Mouse (Mus musculus): ENCODE measurements at regions not wholly inside any gene's neighbourhood (a gene's known extent, or its start where the extent isn't known, plus 50 kb on each side); places are given as distances from the start of the nearest gene placed in this dataset.
A peak's percentile ranks its signal among the peaks of the same experiment; 100 is the strongest.

- TF ChIP-seq PAX5 (IDR thresholded peaks at IDR 0.05; ENCODE audit: low read length) (no peak), KAT2A (IDR thresholded peaks at IDR 0.05; ENCODE audit: insufficient replicate concordance, low read length) (no peak), GABPA (IDR thresholded peaks at IDR 0.05; ENCODE audit: insufficient replicate concordance, low read depth, low read length) (no peak), POLR2AphosphoS2 (IDR thresholded peaks at IDR 0.05; ENCODE audit: low read depth, low read length) (no peak), NRF1 (IDR thresholded peaks at IDR 0.05; ENCODE audit: low read depth, low read length) (no peak), EP300 (IDR thresholded peaks at IDR 0.05; ENCODE audit: low read length) (no peak), MAX (IDR thresholded peaks at IDR 0.05; ENCODE audit: low read length) (no peak), RAD21 (IDR thresholded peaks at IDR 0.05; ENCODE audit: low read depth, low read length) (no peak), RCOR1 (conservative IDR thresholded peaks at IDR 0.05; ENCODE audit: low read depth, low read length) (no peak), UBTF (IDR thresholded peaks at IDR 0.05; ENCODE audit: low read depth, low read length) (no peak), ZC3H11A (IDR thresholded peaks at IDR 0.05; ENCODE audit: low read depth, low read length) (no peak), BHLHE40 (IDR thresholded peaks at IDR 0.05; ENCODE audit: low read depth, low read length) (no peak)
- H3K36me3 ChIP-seq (replicated peaks in 1 of 2; ENCODE audit: control insufficient read depth in 1 of 2, insufficient read depth in 1 of 2, low read length in 1 of 2) = no peaks in the 10 kb centered on the region
- H3K4me1 ChIP-seq (ENCODE audit: control insufficient read depth in 1 of 2, insufficient read depth in 2 of 2) = peaks cover 0 to under 1% of the 10 kb centered on the region in 2 experiments; a peak in 1 of 4 replicates
- in situ Hi-C loops (cut with MboI; ENCODE audit: low pct_ligation_motif_present, low pct_unique_long_range_greater_than_20kb, low sequenced_read_pairs) (no loop called here), dilution Hi-C loops (cut with MboI; ENCODE audit: extremely low pct_ligation_motif_present, extremely low pct_unique_long_range_greater_than_20kb, low sequenced_read_pairs) (no loop called here)
- no peak overlapping the region for H3K4me2 ChIP-seq (ENCODE audit: insufficient read depth, low read depth, poor library complexity, severe bottlenecking)
- H3K9ac ChIP-seq (ENCODE audit: insufficient read depth, low read depth) = no peak overlapping the region
- H3K9me3 ChIP-seq (replicated peaks; ENCODE audit: low read length) = no peaks in the 10 kb centered on the region
- no peaks in the 10 kb centered on the region for H3K27me3 ChIP-seq (replicated peaks)
- no peak for DNase-seq (ENCODE audit: extremely low read depth)
- no peak overlapping the region for H3K4me3 ChIP-seq (replicated peaks in 1 of 3; ENCODE audit: low read depth in 2 of 3, low read length in 2 of 3, poor library complexity in 1 of 3)
- no peak overlapping the region for H3K27ac ChIP-seq (ENCODE audit: insufficient read depth, low read depth)
- H3K79me2 ChIP-seq (replicated peaks; ENCODE audit: control insufficient read depth, extremely low read depth, insufficient read depth, poor library complexity, severe bottlenecking) = no peaks in the 10 kb centered on the region
Measured at GRCm38 (mm10) chr3:42213163-42213562, 470.8 kb downstream of the D3Ertd751e start.

- Histone ChIP-seq H3K9ac (ENCODE audit: insufficient read depth, low read depth) (no peak overlapping the region), H3K27me3 (replicated peaks) (no peaks in the 10 kb centered on the region), H3K27ac (ENCODE audit: insufficient read depth, low read depth) (no peak overlapping the region), H3K4me3 (replicated peaks in 1 of 3; ENCODE audit: low read depth in 2 of 3, low read length in 2 of 3, poor library complexity in 1 of 3) (no peak overlapping the region), H3K9me3 (replicated peaks; ENCODE audit: low read length) (no peaks in the 10 kb centered on the region), H3K4me1 (ENCODE audit: control insufficient read depth in 1 of 2, insufficient read depth in 2 of 2) (peaks cover 0 to 5% of the 10 kb centered on the region in 2 experiments; a peak in 1 of 4 replicates), H3K36me3 (replicated peaks in 1 of 2; ENCODE audit: control insufficient read depth in 1 of 2, insufficient read depth in 1 of 2, low read length in 1 of 2) (no peaks in the 10 kb centered on the region), H3K79me2 (replicated peaks; ENCODE audit: control insufficient read depth, extremely low read depth, insufficient read depth, poor library complexity, severe bottlenecking) (no peaks in the 10 kb centered on the region), H3K4me2 (ENCODE audit: insufficient read depth, low read depth, poor library complexity, severe bottlenecking) (no peak overlapping the region)
- DNase-seq (ENCODE audit: extremely low read depth) = no peak
- no peak for TF ChIP-seq MAZ (IDR thresholded peaks at IDR 0.05; ENCODE audit: low read depth, low read length)
- dilution Hi-C loops (cut with MboI; ENCODE audit: extremely low pct_ligation_motif_present, extremely low pct_unique_long_range_greater_than_20kb, low sequenced_read_pairs) = no loop called here
- in situ Hi-C loops (cut with MboI; ENCODE audit: low pct_ligation_motif_present, low pct_unique_long_range_greater_than_20kb, low sequenced_read_pairs) = no loop called here
Measured at GRCm38 (mm10) chr3:42214624-42215276, 472.3 kb downstream of the D3Ertd751e start.

DNA sequence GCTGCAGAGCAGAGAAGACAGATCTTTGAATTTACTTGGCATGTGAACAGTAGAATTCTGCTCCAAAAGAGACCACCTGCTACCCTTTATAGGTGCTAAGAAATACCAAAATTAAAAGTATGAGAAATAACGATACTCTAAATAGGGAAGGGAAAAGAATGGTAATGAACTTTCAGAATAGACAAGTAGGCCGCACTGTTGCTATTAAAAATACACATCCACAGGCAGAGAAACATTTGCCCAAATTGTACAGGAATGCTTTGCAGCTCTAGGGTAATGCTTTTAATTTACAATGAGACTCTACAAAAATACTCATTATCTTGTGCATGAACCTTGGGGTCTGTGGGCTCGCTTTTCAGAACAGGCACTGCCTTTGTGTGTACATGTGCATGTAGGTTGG lies 476.3 kb downstream of the D3Ertd751e start:
- dilution Hi-C loops (cut with MboI; ENCODE audit: extremely low pct_ligation_motif_present, extremely low pct_unique_long_range_greater_than_20kb, low sequenced_read_pairs) = no loop called here
- in situ Hi-C loops (cut with MboI; ENCODE audit: low pct_ligation_motif_present, low pct_unique_long_range_greater_than_20kb, low sequenced_read_pairs) = no loop called here
- Histone ChIP-seq H3K9me3 (replicated peaks; ENCODE audit: low read length) (no peaks in the 10 kb centered on the region), H3K4me1 (ENCODE audit: control insufficient read depth in 1 of 2, insufficient read depth in 2 of 2) (peaks cover 0 to 5% of the 10 kb centered on the region in 2 experiments; a peak in 1 of 4 replicates), H3K27me3 (replicated peaks) (no peaks in the 10 kb centered on the region), H3K4me3 (replicated peaks in 1 of 3; ENCODE audit: low read depth in 2 of 3, low read length in 2 of 3, poor library complexity in 1 of 3) (no peak overlapping the region), H3K36me3 (replicated peaks in 1 of 2; ENCODE audit: control insufficient read depth in 1 of 2, insufficient read depth in 1 of 2, low read length in 1 of 2) (no peaks in the 10 kb centered on the region), H3K79me2 (replicated peaks; ENCODE audit: control insufficient read depth, extremely low read depth, insufficient read depth, poor library complexity, severe bottlenecking) (no peaks in the 10 kb centered on the region), H3K4me2 (ENCODE audit: insufficient read depth, low read depth, poor library complexity, severe bottlenecking) (no peak overlapping the region; the same call in 1 of the 2 replicates), H3K9ac (ENCODE audit: insufficient read depth, low read depth) (no peak overlapping the region), H3K27ac (ENCODE audit: insufficient read depth, low read depth) (no peak overlapping the region)
- DNase-seq (ENCODE audit: extremely low read depth) = peak; percentile 2
- TF ChIP-seq KAT2A (IDR thresholded peaks at IDR 0.05; ENCODE audit: insufficient replicate concordance, low read length) = no peak
- no peak for TF ChIP-seq BHLHE40 (IDR thresholded peaks at IDR 0.05; ENCODE audit: low read depth, low read length)
- TF ChIP-seq HCFC1 (IDR thresholded peaks at IDR 0.05; ENCODE audit: low read depth, low read length) = no peak
- TF ChIP-seq MAX (IDR thresholded peaks at IDR 0.05; ENCODE audit: low read length) = no peak
- TF ChIP-seq ETS1 (conservative IDR thresholded peaks at IDR 0.05; ENCODE audit: low read depth, low read length) = no peak
- no peak for TF ChIP-seq SMC3 (IDR thresholded peaks at IDR 0.05; ENCODE audit: low read depth, low read length)
- TF ChIP-seq UBTF (IDR thresholded peaks at IDR 0.05; ENCODE audit: low read depth, low read length) = no peak
- no peak for TF ChIP-seq NELFE (IDR thresholded peaks at IDR 0.05; ENCODE audit: low read depth, low read length)
- no peak for TF ChIP-seq PAX5 (IDR thresholded peaks at IDR 0.05; ENCODE audit: low read length)
- no peak for TF ChIP-seq CHD2 (IDR thresholded peaks at IDR 0.05; ENCODE audit: low read length)
- TF ChIP-seq NRF1 (IDR thresholded peaks at IDR 0.05; ENCODE audit: low read depth, low read length) = no peak
- no peak for TF ChIP-seq ZMIZ1 (IDR thresholded peaks at IDR 0.05; ENCODE audit: low read depth, low read length)
